Mouse (Mus musculus) ES-Bruce4 (cell line): ENCODE results near the gene Traf3ip2. TPM values are rescaled to one million over a fixed set of nuclear protein-coding genes. Genes with fewer than 3 reads are reported as not detected.

Experiments
- H3K27ac ChIP-seq: 2 replicates; pipeline ENCODE4 v1.5.1; 2012; ENCODE audit warnings: low read length, inconsistent platforms; ENCODE audit not compliant: insufficient read depth
- H3K27me3 ChIP-seq: 2 replicates; pipeline ENCODE4 v1.6.1; 2012; ENCODE audit warnings: mild to moderate bottlenecking, low read length, inconsistent platforms; ENCODE audit not compliant: control insufficient read depth, poor library complexity, insufficient read depth, severe bottlenecking
- H3K36me3 ChIP-seq: 2 replicates; pipeline ENCODE4 v1.6.1; 2012; ENCODE audit warnings: inconsistent platforms, mild to moderate bottlenecking, low read length, moderate library complexity; ENCODE audit not compliant: control insufficient read depth, poor library complexity, insufficient read depth, severe bottlenecking
- H3K4me1 ChIP-seq: one replicate; pipeline ENCODE4 v1.8.1; 2011; ENCODE audit warnings: low read length; ENCODE audit not compliant: control insufficient read depth, insufficient read depth
- H3K4me3 ChIP-seq: 2 replicates; pipeline ENCODE4 v1.5.1; 2011; ENCODE audit warnings: low read depth, mild to moderate bottlenecking, low read length
- H3K9ac ChIP-seq: 2 replicates; pipeline ENCODE4 v1.6.1; 2012; ENCODE audit warnings: low read depth, mild to moderate bottlenecking, inconsistent platforms; ENCODE audit not compliant: poor library complexity, severe bottlenecking
- H3K9me3 ChIP-seq: replicated peaks from 2 replicates; pipeline ENCODE4 v1.6.1; 2012; ENCODE audit warnings: mild to moderate bottlenecking, low read length, inconsistent platforms; ENCODE audit not compliant: control insufficient read depth, poor library complexity, insufficient read depth, severe bottlenecking
- CTCF ChIP-seq: IDR thresholded peaks from one replicate; pipeline ENCODE4 v1.8.1; 2011; ENCODE audit warnings: low read depth, low read length
- EP300 ChIP-seq: IDR thresholded peaks from 2 replicates; pipeline ENCODE4 v1.6.1; 2011; ENCODE audit warnings: low read depth, low read length; ENCODE audit not compliant: insufficient read depth
- POLR2A ChIP-seq: IDR thresholded peaks from one replicate; pipeline ENCODE4 v1.8.1; 2011; ENCODE audit warnings: low read length; ENCODE audit not compliant: insufficient read depth
- polyA plus RNA-seq: library from polyadenylated mRNA; stranded (reverse); fragments of >200 nt; gene quantifications from 2 replicates; pipeline ENCODE4 v1.2.4, GENCODE M21; 2011; ENCODE audit warnings: low read depth; ENCODE audit not compliant: missing spikeins, insufficient read depth, insufficient read length

Gene Traf3ip2
- polyA plus RNA-seq, 1 experiment: 11.9 TPM

GRCm38 (mm10) chr10:39654001-39654416 lies 41.3 kb downstream of the Traf3ip2 start:
- TF ChIP-seq CTCF (no peak), EP300 (no peak), POLR2A (no peak)
- H3K4me3 ChIP-seq: no peak overlapping the region
- peaks cover 4% of the 10 kb centered on the region; the same call in 1 of the 2 replicates for H3K36me3 ChIP-seq
- H3K9ac ChIP-seq: no peak overlapping the region
- no peaks in the 10 kb centered on the region for H3K27me3 ChIP-seq
- H3K27ac ChIP-seq: no peak overlapping the region
- no peaks in the 10 kb centered on the region for H3K9me3 ChIP-seq
- H3K4me1 ChIP-seq: peaks cover 3% of the 10 kb centered on the region

- no peaks in the 10 kb centered on the region for H3K27me3 ChIP-seq
- H3K9ac ChIP-seq: no peak overlapping the region
- no peaks in the 10 kb centered on the region for H3K9me3 ChIP-seq
- H3K4me1 ChIP-seq: peaks cover 8% of the 10 kb centered on the region
- H3K27ac ChIP-seq: no peak overlapping the region; the same call in 1 of the 2 replicates
- no peak for TF ChIP-seq EP300
- no peak for TF ChIP-seq POLR2A
- no peak for TF ChIP-seq CTCF
- H3K36me3 ChIP-seq: no peaks in the 10 kb centered on the region
- H3K4me3 ChIP-seq: no peak overlapping the region
These were observed 46.2 kb downstream of the Traf3ip2 start for GRCm38 (mm10) chr10:39658901-39659410.

GRCm38 (mm10) chr10:39659411-39660268 lies 46.9 kb downstream of the Traf3ip2 start:
- H3K36me3 ChIP-seq: no peaks in the 10 kb centered on the region
- H3K4me3 ChIP-seq: no peak overlapping the region
- H3K27ac ChIP-seq: peak overlapping the region; percentile 8; the same call in 1 of the 2 replicates
- H3K9ac ChIP-seq: no peak overlapping the region
- no peaks in the 10 kb centered on the region for H3K9me3 ChIP-seq
- TF ChIP-seq POLR2A (no peak), CTCF (no peak), EP300 (peak; percentile 62; the same call in 1 of the 2 replicates)
- H3K27me3 ChIP-seq: no peaks in the 10 kb centered on the region
- peaks cover 8% of the 10 kb centered on the region for H3K4me1 ChIP-seq

DNA sequence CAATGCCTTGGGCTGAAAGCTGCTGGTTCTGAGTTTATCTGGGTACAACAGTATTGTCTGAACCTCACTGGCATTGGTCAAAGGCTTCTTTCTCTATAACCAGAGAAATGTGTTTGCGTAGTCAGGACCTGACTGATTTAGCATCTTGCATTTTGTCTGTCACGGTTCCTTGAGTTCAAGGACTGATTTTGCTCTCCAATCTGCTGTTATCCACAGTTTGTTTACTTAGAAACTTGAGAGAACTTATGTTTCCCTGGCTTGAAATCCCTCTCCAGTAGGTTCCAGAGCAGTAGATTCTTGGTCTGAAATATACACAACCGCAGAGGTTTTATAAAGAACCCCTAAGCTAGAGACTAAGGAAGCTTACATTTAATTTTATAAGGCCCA lies 47.5 kb downstream of the Traf3ip2 start:
- H3K27ac ChIP-seq: no peak overlapping the region
- TF ChIP-seq EP300 (no peak), POLR2A (no peak), CTCF (no peak)
- H3K9ac ChIP-seq: no peak overlapping the region
- H3K9me3 ChIP-seq: no peaks in the 10 kb centered on the region
- no peak overlapping the region for H3K4me3 ChIP-seq
- no peaks in the 10 kb centered on the region for H3K27me3 ChIP-seq
- peaks cover 8% of the 10 kb centered on the region for H3K4me1 ChIP-seq
- no peaks in the 10 kb centered on the region for H3K36me3 ChIP-seq

GRCm38 (mm10) chr10:39660698-39661097 lies 48.0 kb downstream of the Traf3ip2 start:
- no peaks in the 10 kb centered on the region for H3K27me3 ChIP-seq
- H3K4me1 ChIP-seq: peaks cover 8% of the 10 kb centered on the region
- H3K4me3 ChIP-seq: no peak overlapping the region
- H3K36me3 ChIP-seq: no peaks in the 10 kb centered on the region
- no peak for TF ChIP-seq EP300
- TF ChIP-seq CTCF: no peak
- no peak for TF ChIP-seq POLR2A
- no peak overlapping the region for H3K9ac ChIP-seq
- H3K9me3 ChIP-seq: no peaks in the 10 kb centered on the region
- no peak overlapping the region for H3K27ac ChIP-seq

- Histone ChIP-seq H3K9ac (no peak overlapping the region), H3K27ac (no peak overlapping the region), H3K36me3 (no peaks in the 10 kb centered on the region), H3K27me3 (no peaks in the 10 kb centered on the region), H3K9me3 (no peaks in the 10 kb centered on the region), H3K4me3 (no peak overlapping the region), H3K4me1 (no peaks in the 10 kb centered on the region)
- TF ChIP-seq CTCF (no peak), EP300 (no peak), POLR2A (no peak)
These were observed 52.4 kb downstream of the Traf3ip2 start for GRCm38 (mm10) chr10:39665071-39665502.
